Mouse (Mus musculus): Measurements from ENCODE around the gene Csdc2. TPM values are rescaled to one million over a fixed set of nuclear protein-coding genes. Genes with fewer than 3 reads are reported as not detected.

The Csdc2 gene
- polyA plus RNA-seq, 1 experiment from 2014 or later = 6.7 TPM

- Histone ChIP-seq H3K36me3 (ENCODE audit: control insufficient read depth, insufficient read depth, low read length) (peaks cover 4% of the 10 kb centered on the region; the same call in 1 of the 2 replicates), H3K27me3 (ENCODE audit: control insufficient read depth, insufficient read depth, low read length) (no peaks in the 10 kb centered on the region), H3K27ac (ENCODE audit: low read depth, low read length) (no peak overlapping the region), H3K9me3 (replicated peaks; ENCODE audit: control insufficient read depth, low read length) (no peaks in the 10 kb centered on the region), H3K4me2 (no peak overlapping the region), H3K4me1 (ENCODE audit: control insufficient read depth, insufficient read depth, low read length) (peaks cover 5% of the 10 kb centered on the region; the same call in 1 of the 2 replicates), H3K9ac (ENCODE audit: low read depth, low read length) (no peak overlapping the region), H3K4me3 (ENCODE audit: low read depth, low read length) (no peak overlapping the region)
- ATAC-seq (replicated peaks; ENCODE audit: insufficient number of reproducible peaks, low FRiP score, low TSS enrichment) = no peak
- 91% methylated on average over 15 of the region's 15 CpGs for WGBS (ENCODE audit: insufficient replicate concordance)
Measured at GRCm38 (mm10) chr15:81955414-81955813, 18.9 kb downstream of the Csdc2 start.

- Histone ChIP-seq H3K9me3 (replicated peaks; ENCODE audit: control insufficient read depth, low read length) (no peaks in the 10 kb centered on the region), H3K4me1 (ENCODE audit: control insufficient read depth, insufficient read depth, low read length) (peaks cover 6% of the 10 kb centered on the region; the same call in 1 of the 2 replicates), H3K27me3 (ENCODE audit: control insufficient read depth, insufficient read depth, low read length) (no peaks in the 10 kb centered on the region), H3K27ac (ENCODE audit: low read depth, low read length) (no peak overlapping the region), H3K4me2 (no peak overlapping the region), H3K4me3 (ENCODE audit: low read depth, low read length) (no peak overlapping the region), H3K36me3 (ENCODE audit: control insufficient read depth, insufficient read depth, low read length) (peaks cover 4% of the 10 kb centered on the region; the same call in 1 of the 2 replicates), H3K9ac (ENCODE audit: low read depth, low read length) (no peak overlapping the region)
- 58% methylated on average over 8 of the region's 8 CpGs for WGBS (ENCODE audit: insufficient replicate concordance)
- no peak for ATAC-seq (replicated peaks; ENCODE audit: insufficient number of reproducible peaks, low FRiP score, low TSS enrichment)
Measured at GRCm38 (mm10) chr15:81956457-81956856, 19.9 kb downstream of the Csdc2 start.

GRCm38 (mm10) chr15:81957598-81957997, 21.0 kb downstream of the Csdc2 start:
- ATAC-seq (replicated peaks; ENCODE audit: insufficient number of reproducible peaks, low FRiP score, low TSS enrichment) = no peak
- H3K9me3 ChIP-seq (replicated peaks; ENCODE audit: control insufficient read depth, low read length) = no peaks in the 10 kb centered on the region
- no peaks in the 10 kb centered on the region for H3K27me3 ChIP-seq (ENCODE audit: control insufficient read depth, insufficient read depth, low read length)
- H3K4me3 ChIP-seq (ENCODE audit: low read depth, low read length) = no peak overlapping the region
- H3K36me3 ChIP-seq (ENCODE audit: control insufficient read depth, insufficient read depth, low read length) = peaks cover 4% of the 10 kb centered on the region; the same call in 1 of the 2 replicates
- 78% methylated on average over 11 of the region's 11 CpGs for WGBS (ENCODE audit: insufficient replicate concordance)
- peaks cover 6% of the 10 kb centered on the region; the same call in 1 of the 2 replicates for H3K4me1 ChIP-seq (ENCODE audit: control insufficient read depth, insufficient read depth, low read length)
- H3K9ac ChIP-seq (ENCODE audit: low read depth, low read length) = no peak overlapping the region
- no peak overlapping the region for H3K27ac ChIP-seq (ENCODE audit: low read depth, low read length)
- no peak overlapping the region for H3K4me2 ChIP-seq

- Histone ChIP-seq H3K27me3 (ENCODE audit: control insufficient read depth, insufficient read depth, low read length) (no peaks in the 10 kb centered on the region), H3K9ac (ENCODE audit: low read depth, low read length) (no peak overlapping the region)
Measured at GRCm38 (mm10) chr15:81958906-81959305, 22.3 kb downstream of the Csdc2 start.

GRCm38 (mm10) chr15:81960171-81961077, 23.9 kb downstream of the Csdc2 start, which contains the start of gene Pmm1:
Gene Pmm1 (minus strand): TSS chr15:81960930.
- Histone ChIP-seq H3K4me3 (ENCODE audit: low read depth, low read length) (peak within 1 kb of the TSS; percentile 69), H3K27me3 (ENCODE audit: control insufficient read depth, insufficient read depth, low read length) (no peaks in the 10 kb centered on the region), H3K4me1 (ENCODE audit: control insufficient read depth, insufficient read depth, low read length) (peaks cover 6% of the 10 kb centered on the region; the same call in 1 of the 2 replicates), H3K27ac (ENCODE audit: low read depth, low read length) (peak within 1 kb of the TSS; percentile 73), H3K36me3 (ENCODE audit: control insufficient read depth, insufficient read depth, low read length) (peaks cover under 1% of the 10 kb centered on the region; the same call in 1 of the 2 replicates), H3K9ac (ENCODE audit: low read depth, low read length) (peak within 1 kb of the TSS; percentile 72), H3K9me3 (replicated peaks; ENCODE audit: control insufficient read depth, low read length) (no peaks in the 10 kb centered on the region), H3K4me2 (peak within 1 kb of the TSS; percentile 100)
- peak; percentile 98 for ATAC-seq (replicated peaks; ENCODE audit: insufficient number of reproducible peaks, low FRiP score, low TSS enrichment)
- WGBS (ENCODE audit: insufficient replicate concordance) = under 1% methylated on average over 77 of the region's 77 CpGs

More at GRCm38 (mm10) chr15:81958906-81959305, 22.3 kb downstream of the Csdc2 start:
- peaks cover 6% of the 10 kb centered on the region; the same call in 1 of the 2 replicates for H3K4me1 ChIP-seq (ENCODE audit: control insufficient read depth, insufficient read depth, low read length)
- 62% methylated on average over 3 of the region's 3 CpGs for WGBS (ENCODE audit: insufficient replicate concordance)
- no peak for ATAC-seq (replicated peaks; ENCODE audit: insufficient number of reproducible peaks, low FRiP score, low TSS enrichment)
- H3K4me2 ChIP-seq = no peak overlapping the region; the same call in 1 of the 2 replicates
- no peaks in the 10 kb centered on the region for H3K9me3 ChIP-seq (replicated peaks; ENCODE audit: control insufficient read depth, low read length)
- peaks cover 4% of the 10 kb centered on the region; the same call in 1 of the 2 replicates for H3K36me3 ChIP-seq (ENCODE audit: control insufficient read depth, insufficient read depth, low read length)
- no peak overlapping the region for H3K4me3 ChIP-seq (ENCODE audit: low read depth, low read length)
- no peak overlapping the region for H3K27ac ChIP-seq (ENCODE audit: low read depth, low read length)

- Histone ChIP-seq H3K9me3 (replicated peaks; ENCODE audit: control insufficient read depth, low read length) (no peaks in the 10 kb centered on the region), H3K27me3 (ENCODE audit: control insufficient read depth, insufficient read depth, low read length) (no peaks in the 10 kb centered on the region), H3K4me2 (peak overlapping the region; percentile 100), H3K36me3 (ENCODE audit: control insufficient read depth, insufficient read depth, low read length) (no peaks in the 10 kb centered on the region), H3K4me1 (ENCODE audit: control insufficient read depth, insufficient read depth, low read length) (peaks cover 6% of the 10 kb centered on the region; the same call in 1 of the 2 replicates), H3K27ac (ENCODE audit: low read depth, low read length) (no peak overlapping the region), H3K9ac (ENCODE audit: low read depth, low read length) (0 out of 2 replicates have a peak overlapping the region, but pooled peaks have one; percentile 12), H3K4me3 (ENCODE audit: low read depth, low read length) (peak overlapping the region; percentile 69)
- ATAC-seq (replicated peaks; ENCODE audit: insufficient number of reproducible peaks, low FRiP score, low TSS enrichment) = peak; percentile 40; the same call in 1 of the 2 replicates
- 0% methylated on average over 7 of the region's 8 CpGs for WGBS (ENCODE audit: insufficient replicate concordance)
Measured at GRCm38 (mm10) chr15:81961078-81961451, 24.5 kb downstream of the Csdc2 start.

GRCm38 (mm10) chr15:81964262-81964661, 27.7 kb downstream of the Csdc2 start:
- peaks cover 6% of the 10 kb centered on the region; the same call in 1 of the 2 replicates for H3K4me1 ChIP-seq (ENCODE audit: control insufficient read depth, insufficient read depth, low read length)
- H3K4me3 ChIP-seq (ENCODE audit: low read depth, low read length) = no peak overlapping the region
- H3K9me3 ChIP-seq (replicated peaks; ENCODE audit: control insufficient read depth, low read length) = no peaks in the 10 kb centered on the region
- 49% methylated on average over 1 of the region's 1 CpGs for WGBS (ENCODE audit: insufficient replicate concordance)
- H3K4me2 ChIP-seq = no peak overlapping the region
- H3K27me3 ChIP-seq (ENCODE audit: control insufficient read depth, insufficient read depth, low read length) = no peaks in the 10 kb centered on the region
- H3K36me3 ChIP-seq (ENCODE audit: control insufficient read depth, insufficient read depth, low read length) = no peaks in the 10 kb centered on the region
- H3K9ac ChIP-seq (ENCODE audit: low read depth, low read length) = no peak overlapping the region
- no peak overlapping the region for H3K27ac ChIP-seq (ENCODE audit: low read depth, low read length)
- ATAC-seq (replicated peaks; ENCODE audit: insufficient number of reproducible peaks, low FRiP score, low TSS enrichment) = no peak

- 49% methylated on average over 4 of the region's 4 CpGs for WGBS (ENCODE audit: insufficient replicate concordance)
- no peaks in the 10 kb centered on the region for H3K36me3 ChIP-seq (ENCODE audit: control insufficient read depth, insufficient read depth, low read length)
- no peak overlapping the region for H3K4me2 ChIP-seq
- no peak overlapping the region for H3K9ac ChIP-seq (ENCODE audit: low read depth, low read length)
- no peaks in the 10 kb centered on the region for H3K27me3 ChIP-seq (ENCODE audit: control insufficient read depth, insufficient read depth, low read length)
- no peaks in the 10 kb centered on the region for H3K9me3 ChIP-seq (replicated peaks; ENCODE audit: control insufficient read depth, low read length)
- H3K27ac ChIP-seq (ENCODE audit: low read depth, low read length) = no peak overlapping the region
- peaks cover 3% of the 10 kb centered on the region; the same call in 1 of the 2 replicates for H3K4me1 ChIP-seq (ENCODE audit: control insufficient read depth, insufficient read depth, low read length)
- H3K4me3 ChIP-seq (ENCODE audit: low read depth, low read length) = no peak overlapping the region
- no peak for ATAC-seq (replicated peaks; ENCODE audit: insufficient number of reproducible peaks, low FRiP score, low TSS enrichment)
Measured at GRCm38 (mm10) chr15:81964980-81965545, 28.5 kb downstream of the Csdc2 start.

All from heart, embryonic 11.5 days (tissue).